Mouse (Mus musculus) bone marrow macrophage, adult 2 months (primary cell): Measurements from ENCODE around the gene Ugt2a2.

Source experiments
- CTCF ChIP-seq: IDR thresholded peaks from 2 replicates; pipeline ENCODE4 v1.5.1; 2012; ENCODE audit warnings: low read depth, mild to moderate bottlenecking, low read length, moderate library complexity
- POLR2A ChIP-seq: IDR thresholded peaks from 2 replicates; pipeline ENCODE4 v1.6.1; 2012; ENCODE audit warnings: mild to moderate bottlenecking, low read depth, low read length, borderline replicate concordance

GRCm38 (mm10) chr5:87457701-87458100 is 24.4 kb downstream of the Ugt2a2 start:
- TF ChIP-seq CTCF (no peak), POLR2A (no peak)
